In genomic region chr11:62604886-62605618, GRCm38 (mm10) we compare ENCODE assay signal across 9 mouse cellular contexts. TPM values are rescaled to one million over a fixed set of nuclear protein-coding genes. Genes with fewer than 3 reads are reported as not detected.
DNase-seq lines count a peak whose midpoint lies in the region; ATAC-seq and TF ChIP-seq lines count a peak whose summit lies in the region.
"Had no signal": no experiment of that assay in that cellular context is flagged by ENCODE, and none has a peak within 500 bp of the region (broad histone marks: within the 10 kb centered on the region; RNA-seq: fewer than 3 reads in every experiment).

No protein-coding gene starts in this region.

- H3K9ac ChIP-seq in lung, embryonic 14.5 days = peak overlapping the region; percentile 84
- peak overlapping the region; percentile 33 for H3K9ac ChIP-seq in embryonic facial prominence, embryonic 12.5 days
- peak overlapping the region; percentile 99; the same call in 1 of the 2 replicates for H3K9ac ChIP-seq in neural tube, embryonic 14.5 days (replicated peaks; ENCODE audit: low read depth, low read length)

- H3K36me3 ChIP-seq in lung, embryonic 14.5 days (ENCODE audit: insufficient read depth) = peaks cover 62% of the 10 kb centered on the region
- H3K36me3 ChIP-seq in embryonic facial prominence, embryonic 12.5 days = peaks cover 54% of the 10 kb centered on the region
- peaks cover 69% of the 10 kb centered on the region for H3K36me3 ChIP-seq in limb, embryonic 10.5 days
- H3K36me3 ChIP-seq in neural tube, embryonic 14.5 days (ENCODE audit: control insufficient read depth, insufficient read depth, low read length) = peaks cover 43% of the 10 kb centered on the region

- no peak for TF ChIP-seq CTCF in lung, embryonic 14.5 days (IDR thresholded peaks at IDR 0.05; ENCODE audit: low read depth)
- TF ChIP-seq CTCF in lung, adult 2 months (IDR thresholded peaks at IDR 0.05; ENCODE audit: insufficient read depth, low read length) = no peak

- peak overlapping the region; percentile 82 for H3K4me2 ChIP-seq in lung, embryonic 14.5 days
- H3K4me2 ChIP-seq in embryonic facial prominence, embryonic 12.5 days (replicated peaks) = peak overlapping the region; percentile 81
- peak overlapping the region; percentile 95 for H3K4me2 ChIP-seq in neural tube, embryonic 14.5 days (ENCODE audit: low read depth, low read length)

- WGBS in lung, embryonic 14.5 days = 15% methylated on average over 3 of the region's 3 CpGs
- 45% methylated on average over 3 of the region's 3 CpGs for WGBS in lung, adult 2 months
- 16% methylated on average over 3 of the region's 3 CpGs for WGBS in embryonic facial prominence, embryonic 12.5 days
- whole genome bisulfite sequencing in limb, embryonic 10.5 days = 25% methylated on average over 3 of the region's 3 CpGs
- WGBS in neural tube, embryonic 14.5 days = 21% methylated on average over 3 of the region's 3 CpGs

- peaks cover 10% of the 10 kb centered on the region for H3K4me1 ChIP-seq in lung, embryonic 14.5 days (ENCODE audit: insufficient read depth)
- no peaks in the 10 kb centered on the region; the same call in 1 of the 2 replicates for H3K4me1 ChIP-seq in lung, adult 2 months (ENCODE audit: control insufficient read depth, insufficient read depth, low read length)
- peaks cover 28% of the 10 kb centered on the region for H3K4me1 ChIP-seq in embryonic facial prominence, embryonic 12.5 days
- H3K4me1 ChIP-seq in limb, embryonic 10.5 days = peaks cover 27% of the 10 kb centered on the region
- H3K4me1 ChIP-seq in neural tube, embryonic 14.5 days (ENCODE audit: control insufficient read depth, insufficient read depth, low read length) = peaks cover 33% of the 10 kb centered on the region

- H3K27ac ChIP-seq in lung, embryonic 14.5 days (ENCODE audit: low read depth) = peak overlapping the region; percentile 51
- peak overlapping the region; percentile 95 for H3K27ac ChIP-seq in embryonic facial prominence, embryonic 12.5 days
- peak overlapping the region; percentile 97; the same call in 1 of the 2 replicates for H3K27ac ChIP-seq in limb, embryonic 10.5 days
- H3K27ac ChIP-seq in neural tube, embryonic 14.5 days (ENCODE audit: low read depth, low read length) = no peak overlapping the region

- peak; percentile 47 for DNase-seq in lung, embryonic 14.5 days
- no peak for DNase-seq in lung, adult 2 months
- no peak for DNase-seq in limb, embryonic 10.5 days (ENCODE audit: low spot score)
- no peak for DNase-seq in left cerebral cortex, adult 11 months (ENCODE audit: low spot score)
- DNase-seq in layer of hippocampus, postnatal 36 days = no peak
- DNase-seq in right cerebral cortex, postnatal 25 days = no peak
- DNase-seq: cerebellum, adult 9-10 months had no signal

- no peaks in the 10 kb centered on the region for H3K27me3 ChIP-seq in lung, embryonic 14.5 days (ENCODE audit: insufficient read depth, low read length)
- H3K27me3 ChIP-seq in embryonic facial prominence, embryonic 12.5 days = no peaks in the 10 kb centered on the region
- no peaks in the 10 kb centered on the region for H3K27me3 ChIP-seq in limb, embryonic 10.5 days (ENCODE audit: low read depth, poor library complexity, severe bottlenecking)
- no peaks in the 10 kb centered on the region for H3K27me3 ChIP-seq in neural tube, embryonic 14.5 days (ENCODE audit: control insufficient read depth, insufficient read depth, low read length)

- H3K9me3 ChIP-seq in lung, embryonic 14.5 days (ENCODE audit: low read depth, low read length) = no peaks in the 10 kb centered on the region
- H3K9me3 ChIP-seq in embryonic facial prominence, embryonic 12.5 days = no peaks in the 10 kb centered on the region
- no peaks in the 10 kb centered on the region for H3K9me3 ChIP-seq in limb, embryonic 10.5 days (replicated peaks)
- no peaks in the 10 kb centered on the region for H3K9me3 ChIP-seq in neural tube, embryonic 14.5 days (ENCODE audit: control insufficient read depth, low read length)

- no peak for TF ChIP-seq POLR2A in lung, adult 2 months (IDR thresholded peaks at IDR 0.05; ENCODE audit: borderline replicate concordance, extremely low read depth, low read depth, low read length)

- H3K4me3 ChIP-seq in lung, embryonic 14.5 days (ENCODE audit: low read depth, low read length) = peak overlapping the region; percentile 72
- no peak overlapping the region for H3K4me3 ChIP-seq in lung, adult 2 months (replicated peaks; ENCODE audit: extremely low read depth, low read depth, low read length)
- H3K4me3 ChIP-seq in embryonic facial prominence, embryonic 12.5 days = peak overlapping the region; percentile 95
- H3K4me3 ChIP-seq in limb, embryonic 10.5 days = peak overlapping the region; percentile 79
- H3K4me3 ChIP-seq in neural tube, embryonic 14.5 days (ENCODE audit: low read depth, low read length) = peak overlapping the region; percentile 91; the same call in 1 of the 2 replicates

- no peak for ATAC-seq in lung, embryonic 14.5 days (ENCODE audit: insufficient read depth)
- ATAC-seq in embryonic facial prominence, embryonic 12.5 days (ENCODE audit: insufficient number of reproducible peaks, insufficient read depth, low FRiP score, low TSS enrichment) = no peak
- no peak for ATAC-seq in neural tube, embryonic 14.5 days (ENCODE audit: low read depth)

RNA-seq across cellular contexts. Expression of gene Trpv2, which starts 30.8 kb away (rescaled TPM):
- polyA plus RNA-seq in lung, embryonic 14.5 days (2014; fragmentation: Nextera tagmentation; extraction: Ambion mirVana) = 3.9 and 4.2 TPM in 2 replicates
- polyA plus RNA-seq in lung, adult 2 months (2012; rRNA removed) = 19.6 and 21.8 TPM in 2 replicates
- 4.5 and 5.9 TPM in 2 replicates for polyA plus RNA-seq in embryonic facial prominence, embryonic 12.5 days (2016; fragmentation: Nextera tagmentation; extraction: Ambion mirVana)
- polyA plus RNA-seq in limb, embryonic 10.5 days (2016; fragmentation: Nextera tagmentation; extraction: Ambion mirVana) = 0.55 and 0.87 TPM in 2 replicates
- 25.1 and 25.8 TPM in 2 replicates for polyA plus RNA-seq in neural tube, embryonic 14.5 days (2014; fragmentation: Nextera tagmentation; extraction: Ambion mirVana)
- total RNA-seq in layer of hippocampus, postnatal 36 days (2021) = 10 to 100 TPM; 13.1 to 13.9 TPM

RNA-seq across cellular contexts. Expression of gene Lrrc75a, which starts 43.3 kb away (rescaled TPM):
- 14.1 and 16.4 TPM in 2 replicates for polyA plus RNA-seq in lung, embryonic 14.5 days (2014; fragmentation: Nextera tagmentation; extraction: Ambion mirVana)
- 25.8 and 29.0 TPM in 2 replicates for polyA plus RNA-seq in lung, adult 2 months (2012; rRNA removed)
- polyA plus RNA-seq in embryonic facial prominence, embryonic 12.5 days (2016; fragmentation: Nextera tagmentation; extraction: Ambion mirVana) = 22.6 and 24.4 TPM in 2 replicates
- polyA plus RNA-seq in limb, embryonic 10.5 days (2016; fragmentation: Nextera tagmentation; extraction: Ambion mirVana) = 15.7 and 17.3 TPM in 2 replicates
- polyA plus RNA-seq in neural tube, embryonic 14.5 days (2014; fragmentation: Nextera tagmentation; extraction: Ambion mirVana) = 10.1 and 10.5 TPM in 2 replicates
- 1 to 10 TPM; 7.7 to 8.1 TPM for total RNA-seq in layer of hippocampus, postnatal 36 days (2021)

RNA-seq across cellular contexts. Expression of gene Mmgt2, which starts 43.4 kb away (rescaled TPM):
- 42.7 and 42.8 TPM in 2 replicates for polyA plus RNA-seq in lung, embryonic 14.5 days (2014; fragmentation: Nextera tagmentation; extraction: Ambion mirVana)
- 38.6 and 38.8 TPM in 2 replicates for polyA plus RNA-seq in lung, adult 2 months (2012; rRNA removed)
- polyA plus RNA-seq in embryonic facial prominence, embryonic 12.5 days (2016; fragmentation: Nextera tagmentation; extraction: Ambion mirVana) = 59.4 and 62.3 TPM in 2 replicates
- polyA plus RNA-seq in limb, embryonic 10.5 days (2016; fragmentation: Nextera tagmentation; extraction: Ambion mirVana) = 45.5 and 52.5 TPM in 2 replicates
- polyA plus RNA-seq in neural tube, embryonic 14.5 days (2014; fragmentation: Nextera tagmentation; extraction: Ambion mirVana) = 25.9 and 27.4 TPM in 2 replicates
- total RNA-seq in layer of hippocampus, postnatal 36 days (2021) = 10 to 100 TPM; 16.5 to 17.1 TPM

RNA-seq across cellular contexts. Expression of gene Ubb, which starts 54.1 kb away (rescaled TPM):
- polyA plus RNA-seq in lung, embryonic 14.5 days (2014; fragmentation: Nextera tagmentation; extraction: Ambion mirVana) = 2,928 and 2,952 TPM in 2 replicates
- 1,478 and 1,739 TPM in 2 replicates for polyA plus RNA-seq in lung, adult 2 months (2012; rRNA removed)
- polyA plus RNA-seq in embryonic facial prominence, embryonic 12.5 days (2016; fragmentation: Nextera tagmentation; extraction: Ambion mirVana) = 3,442 and 3,474 TPM in 2 replicates
- 3,627 and 3,653 TPM in 2 replicates for polyA plus RNA-seq in limb, embryonic 10.5 days (2016; fragmentation: Nextera tagmentation; extraction: Ambion mirVana)
- polyA plus RNA-seq in neural tube, embryonic 14.5 days (2014; fragmentation: Nextera tagmentation; extraction: Ambion mirVana) = 4,516 and 4,600 TPM in 2 replicates
- 1,000 to 10,000 TPM; 1,774 to 1,889 TPM for total RNA-seq in layer of hippocampus, postnatal 36 days (2021)

Comparison
In these comparisons a context has a peak if more than half of its experiments do, and no peak if none do; other contexts are left out.
1. H3K9ac ChIP-seq: peak in every context shown above with its lines; median percentile 99 in neural tube, embryonic 14.5 days; 84 in lung, embryonic 14.5 days; 33 in embryonic facial prominence, embryonic 12.5 days.